Mouse (Mus musculus) forebrain, embryonic 13.5 days (tissue): ENCODE measurements at regions not wholly inside any gene's neighbourhood (a gene's known extent, or its start where the extent isn't known, plus 50 kb on each side); places are given as distances from the start of the nearest gene placed in this dataset.

Experiments used
- ATAC-seq: fragments of 200-750 bp; cut with Nextera tagmentation; 2 replicates; pipeline ENCODE4 v1.8.0; 2017
- H3K27ac ChIP-seq: fragments of 300-500 bp; sonication (generic); 2 replicates; pipeline ENCODE4 v1.5.1; 2015; ENCODE audit warnings: inconsistent platforms, mild to moderate bottlenecking, moderate library complexity
- H3K27me3 ChIP-seq: fragments of 300-500 bp; sonication (generic); 2 replicates; pipeline ENCODE4 v1.6.1; 2015; ENCODE audit warnings: mild to moderate bottlenecking, inconsistent platforms
- H3K36me3 ChIP-seq: fragments of 300-500 bp; sonication (generic); 2 replicates; pipeline ENCODE4 v1.6.1; 2015; ENCODE audit warnings: mild to moderate bottlenecking, inconsistent platforms; ENCODE audit not compliant: poor library complexity, severe bottlenecking
- H3K4me1 ChIP-seq: fragments of 300-500 bp; sonication (generic); 2 replicates; pipeline ENCODE4 v1.6.1; 2015; ENCODE audit warnings: inconsistent platforms
- H3K4me2 ChIP-seq: fragments of 300-500 bp; sonication (generic); 2 replicates; pipeline ENCODE4 v1.6.1; 2015; ENCODE audit warnings: inconsistent platforms, mild to moderate bottlenecking, moderate library complexity
- H3K4me3 ChIP-seq: fragments of 300-500 bp; sonication (generic); 2 replicates; pipeline ENCODE4 v1.5.1; 2015; ENCODE audit warnings: mild to moderate bottlenecking, inconsistent platforms
- H3K9ac ChIP-seq: fragments of 300-500 bp; sonication (generic); 2 replicates; pipeline ENCODE4 v1.6.1; 2015; ENCODE audit warnings: mild to moderate bottlenecking, inconsistent platforms
- H3K9me3 ChIP-seq: fragments of 300-500 bp; sonication (generic); replicated peaks from 2 replicates; pipeline ENCODE4 v1.6.1; 2016; ENCODE audit warnings: inconsistent platforms
- WGBS: fragments of 180-500 bp; shearing (Covaris S2); methylation state at CpG from one replicate; pipeline ENCODE4 v1.1.7; 2015; 5-methylcytosine and 5-hydroxymethylcytosine counted together

DNA sequence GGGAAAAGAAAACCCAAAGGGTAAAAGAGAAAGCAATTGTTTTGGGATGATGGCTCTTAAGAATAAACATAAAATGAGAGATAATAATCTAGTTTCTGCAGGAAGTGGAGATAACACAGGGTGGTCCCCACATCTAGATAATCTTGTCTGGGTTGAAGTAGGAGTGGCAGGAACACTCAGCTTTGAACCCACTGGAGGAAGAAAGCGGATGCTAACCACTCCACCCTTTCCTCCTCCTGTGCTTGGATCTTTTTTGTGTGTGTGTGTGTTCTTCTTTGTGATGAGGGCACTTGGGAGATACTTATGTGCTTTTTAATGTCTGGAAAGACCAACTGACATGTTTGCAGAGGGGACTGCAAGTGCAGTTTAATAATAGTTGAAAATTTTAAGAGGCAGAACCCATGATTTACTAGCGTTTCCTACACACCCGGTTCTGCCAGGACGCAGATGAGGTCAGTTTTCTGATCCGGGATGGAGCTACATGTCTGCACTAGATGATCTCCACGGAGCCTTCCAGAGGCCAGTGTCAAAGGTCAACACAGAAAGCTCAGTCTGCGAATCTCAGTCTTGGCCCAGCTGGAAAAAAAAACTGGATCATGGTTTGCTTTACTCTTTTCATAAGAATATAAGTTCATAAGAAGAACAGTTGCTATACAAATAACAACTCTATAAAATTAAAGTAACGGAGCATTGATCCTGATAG, 82.7 kb downstream of the Gm13691 start:
- no peak for ATAC-seq
- WGBS: 88% methylated on average over 8 of the region's 8 CpGs

DNA sequence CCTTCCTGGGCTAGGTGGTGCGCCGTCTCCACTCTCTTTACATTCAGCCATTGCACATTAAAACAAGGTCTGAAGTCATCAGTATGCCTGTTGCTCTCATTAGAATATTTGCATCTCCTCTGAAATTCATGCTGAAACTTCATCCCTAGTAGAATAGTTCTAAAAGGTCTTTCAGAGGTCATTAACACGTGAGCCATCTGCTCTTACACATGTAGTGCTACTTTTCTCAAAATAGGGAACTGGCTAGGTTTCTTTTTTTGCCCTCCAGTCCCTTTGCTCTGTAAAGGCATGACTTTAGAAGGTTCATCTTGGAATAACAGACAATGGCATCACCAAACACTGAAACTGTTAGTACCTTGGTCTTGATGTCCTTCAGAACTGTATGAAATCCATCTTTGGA, 85.6 kb downstream of the Gm13691 start:
- H3K27ac ChIP-seq: no peak overlapping the region
- H3K9ac ChIP-seq: no peak overlapping the region
- ATAC-seq: no peak
- no peak overlapping the region for H3K4me2 ChIP-seq
- H3K9me3 ChIP-seq: no peaks in the 10 kb centered on the region
- H3K4me1 ChIP-seq: no peaks in the 10 kb centered on the region
- 84% methylated on average over 3 of the region's 3 CpGs for WGBS
- H3K36me3 ChIP-seq: no peaks in the 10 kb centered on the region
- no peaks in the 10 kb centered on the region for H3K27me3 ChIP-seq
- H3K4me3 ChIP-seq: no peak overlapping the region

More for the DNA sequence above, 82.7 kb downstream of the Gm13691 start:
- no peaks in the 10 kb centered on the region for H3K9me3 ChIP-seq
- H3K36me3 ChIP-seq: no peaks in the 10 kb centered on the region
- no peaks in the 10 kb centered on the region for H3K4me1 ChIP-seq
- H3K4me3 ChIP-seq: no peak overlapping the region
- no peak overlapping the region for H3K9ac ChIP-seq
- H3K27ac ChIP-seq: no peak overlapping the region
- H3K27me3 ChIP-seq: no peaks in the 10 kb centered on the region
- no peak overlapping the region for H3K4me2 ChIP-seq

DNA sequence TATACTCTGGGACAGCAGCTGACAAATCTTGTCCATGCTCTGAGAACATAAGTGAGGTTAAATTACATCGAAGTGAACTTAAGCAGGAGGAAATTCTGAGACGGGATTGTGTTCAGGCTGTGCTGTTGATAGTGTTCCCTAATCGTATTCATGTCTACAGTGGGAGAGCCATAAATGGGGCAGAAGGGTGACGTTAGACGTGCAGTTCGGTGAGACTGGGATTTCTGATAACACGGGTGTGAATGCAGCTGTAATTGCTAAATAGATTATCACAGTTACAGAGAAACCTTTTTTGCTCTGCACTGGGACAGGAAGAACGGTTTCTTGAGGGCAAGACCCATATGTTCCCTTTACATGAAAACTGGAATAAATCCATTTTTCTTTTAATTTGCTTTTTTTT, 88.9 kb downstream of the Gm13691 start:
- no peaks in the 10 kb centered on the region for H3K27me3 ChIP-seq
- no peaks in the 10 kb centered on the region for H3K4me1 ChIP-seq
- no peak overlapping the region for H3K27ac ChIP-seq
- 87% methylated on average over 8 of the region's 8 CpGs for WGBS
- H3K9ac ChIP-seq: no peak overlapping the region
- no peak for ATAC-seq
- H3K4me3 ChIP-seq: no peak overlapping the region
- H3K4me2 ChIP-seq: no peak overlapping the region
- H3K9me3 ChIP-seq: no peaks in the 10 kb centered on the region
- H3K36me3 ChIP-seq: no peaks in the 10 kb centered on the region

DNA sequence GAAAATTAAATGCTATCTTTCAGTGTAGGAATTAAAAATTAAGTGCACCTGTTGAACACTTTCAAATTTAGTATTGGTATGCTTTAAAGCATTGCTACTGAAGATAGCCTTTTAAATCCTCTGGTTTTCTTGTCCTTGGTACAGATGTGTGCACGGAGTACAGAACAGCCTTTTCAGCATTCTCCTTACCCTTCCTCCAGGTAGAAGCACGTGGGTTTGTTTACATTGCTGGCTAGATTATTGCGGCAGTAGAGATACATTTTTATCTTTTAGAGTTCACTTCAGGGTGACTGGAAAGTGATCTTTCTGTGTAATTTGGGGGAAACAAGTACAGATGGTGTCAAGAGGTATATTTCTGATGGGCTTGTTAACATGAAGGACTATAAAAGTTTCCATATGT, 89.9 kb downstream of the Gm13691 start:
- H3K27ac ChIP-seq: no peak overlapping the region
- H3K9me3 ChIP-seq: no peaks in the 10 kb centered on the region
- H3K9ac ChIP-seq: no peak overlapping the region
- H3K4me1 ChIP-seq: no peaks in the 10 kb centered on the region
- 90% methylated on average over 3 of the region's 3 CpGs for WGBS
- no peaks in the 10 kb centered on the region for H3K36me3 ChIP-seq
- H3K27me3 ChIP-seq: no peaks in the 10 kb centered on the region
- H3K4me3 ChIP-seq: no peak overlapping the region
- no peak overlapping the region for H3K4me2 ChIP-seq
- no peak for ATAC-seq

DNA sequence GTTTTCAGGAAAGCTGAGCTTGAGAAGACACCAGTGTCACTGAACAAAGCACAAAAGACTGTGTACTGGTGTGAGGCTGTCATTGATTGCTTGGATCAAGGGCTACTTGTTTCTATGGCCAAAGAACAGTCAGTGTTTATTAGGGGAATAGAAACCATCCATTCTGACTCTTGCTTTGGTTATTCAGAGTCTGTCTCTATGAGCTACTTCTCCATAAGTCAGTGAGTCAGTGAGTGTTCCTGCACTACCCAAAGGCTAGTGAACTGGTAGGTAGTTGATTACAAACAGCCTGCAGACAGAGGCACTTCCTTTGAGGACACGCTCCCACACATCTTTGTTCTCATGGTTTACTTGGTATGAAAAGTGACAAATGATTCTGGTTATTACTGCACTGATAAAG, 104.4 kb downstream of the Gm13691 start:
- Histone ChIP-seq H3K9me3 (no peaks in the 10 kb centered on the region), H3K27ac (no peak overlapping the region), H3K4me1 (no peaks in the 10 kb centered on the region), H3K27me3 (no peaks in the 10 kb centered on the region), H3K4me3 (no peak overlapping the region), H3K4me2 (no peak overlapping the region), H3K36me3 (no peaks in the 10 kb centered on the region), H3K9ac (no peak overlapping the region)
- WGBS: 88% methylated on average over 1 of the region's 1 CpGs
- ATAC-seq: no peak

DNA sequence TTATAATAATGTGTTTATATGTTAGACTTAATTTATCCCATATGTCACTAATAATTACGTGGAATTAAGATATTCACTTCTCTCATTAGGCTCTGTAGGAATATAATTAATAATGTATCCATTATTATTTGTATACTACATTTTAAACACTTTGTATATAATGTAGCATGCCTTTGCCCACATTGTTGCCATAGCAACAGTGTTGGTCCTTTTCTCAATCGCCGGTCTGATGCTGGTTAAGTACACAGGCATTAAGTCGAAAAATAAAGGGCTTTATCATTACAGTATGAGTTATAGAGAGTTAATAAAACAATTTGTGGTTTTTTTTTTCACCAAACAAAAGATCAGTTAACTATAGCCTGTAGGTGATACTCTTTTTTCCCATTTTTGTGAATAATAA, 108.4 kb downstream of the Gm13691 start:
- no peaks in the 10 kb centered on the region for H3K9me3 ChIP-seq
- H3K4me2 ChIP-seq: no peak overlapping the region
- ATAC-seq: no peak
- no peak overlapping the region for H3K9ac ChIP-seq
- no peak overlapping the region for H3K4me3 ChIP-seq
- no peak overlapping the region for H3K27ac ChIP-seq
- H3K4me1 ChIP-seq: no peaks in the 10 kb centered on the region
- H3K27me3 ChIP-seq: no peaks in the 10 kb centered on the region
- WGBS: 76% methylated on average over 4 of the region's 4 CpGs
- no peaks in the 10 kb centered on the region for H3K36me3 ChIP-seq

DNA sequence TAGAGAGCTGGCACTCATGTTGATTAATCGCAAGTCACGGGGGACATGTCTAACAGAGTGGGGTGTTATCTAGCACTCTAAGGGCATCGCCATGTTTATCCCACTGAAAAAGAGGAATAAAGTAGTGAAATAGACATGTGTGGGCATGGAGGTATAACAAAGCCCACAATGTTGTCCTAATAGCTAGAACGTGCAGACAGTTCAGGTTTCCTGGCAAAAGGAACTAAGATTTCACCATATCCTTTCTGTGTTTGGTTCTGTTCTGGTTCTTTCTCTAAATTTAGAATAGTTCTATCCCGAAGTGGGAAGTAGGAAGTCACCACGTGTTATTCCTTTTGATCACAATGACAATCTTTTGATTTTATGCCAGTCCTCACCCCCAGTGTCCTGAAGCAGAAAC, 123.2 kb downstream of the Gm13691 start:
- Histone ChIP-seq H3K27me3 (no peaks in the 10 kb centered on the region), H3K4me1 (no peaks in the 10 kb centered on the region), H3K4me2 (no peak overlapping the region), H3K36me3 (no peaks in the 10 kb centered on the region), H3K9me3 (no peaks in the 10 kb centered on the region), H3K4me3 (no peak overlapping the region), H3K27ac (no peak overlapping the region), H3K9ac (no peak overlapping the region)
- 87% methylated on average over 6 of the region's 6 CpGs for WGBS
- no peak for ATAC-seq

DNA sequence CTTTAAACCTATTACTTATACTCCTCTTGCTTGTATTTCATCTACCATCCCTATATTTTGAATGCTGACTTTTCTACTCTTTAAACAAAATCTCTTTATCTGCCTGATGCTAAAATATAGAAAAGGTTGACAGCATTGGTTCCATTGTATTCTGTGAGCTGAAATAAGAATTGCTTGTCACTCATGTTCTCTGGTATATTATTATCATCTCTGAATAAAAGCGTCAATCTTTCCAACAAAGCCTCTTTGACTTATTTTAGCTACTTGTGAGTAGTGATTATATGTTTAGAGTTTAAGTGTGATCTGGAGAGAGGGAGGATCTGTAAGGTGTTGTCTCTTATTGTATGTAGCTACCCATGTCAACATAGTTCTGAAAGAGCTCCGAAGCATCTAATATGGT, 129.5 kb downstream of the Gm13691 start:
- Histone ChIP-seq H3K27ac (no peak overlapping the region), H3K9me3 (no peaks in the 10 kb centered on the region), H3K36me3 (no peaks in the 10 kb centered on the region), H3K9ac (no peak overlapping the region), H3K4me3 (no peak overlapping the region), H3K27me3 (no peaks in the 10 kb centered on the region), H3K4me1 (no peaks in the 10 kb centered on the region), H3K4me2 (no peak overlapping the region)
- 93% methylated on average over 2 of the region's 2 CpGs for WGBS
- 0 out of 2 replicates have a peak, but pooled peaks have one; percentile 21 for ATAC-seq

DNA sequence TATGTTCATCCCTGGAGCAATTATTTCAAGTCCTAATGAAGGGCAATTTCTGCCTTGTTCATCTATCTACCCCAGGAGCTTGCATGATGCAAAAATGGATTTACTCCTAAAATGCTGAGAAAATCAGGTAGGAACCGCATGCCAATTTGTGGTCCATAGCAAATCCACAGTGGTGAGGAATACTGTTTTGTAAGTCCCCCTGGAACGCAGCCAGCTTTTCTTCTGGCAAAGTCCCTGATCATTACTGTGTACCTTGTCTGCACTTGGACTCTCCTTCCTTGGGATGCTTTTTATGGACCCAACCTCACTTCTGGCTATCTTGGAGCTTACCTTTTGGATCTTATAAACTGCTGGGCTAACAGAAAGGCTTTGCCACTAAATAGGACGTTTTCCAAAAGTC, 137.2 kb downstream of the Gm13691 start:
- Histone ChIP-seq H3K4me3 (no peak overlapping the region), H3K9ac (no peak overlapping the region), H3K4me2 (no peak overlapping the region), H3K27ac (no peak overlapping the region), H3K36me3 (no peaks in the 10 kb centered on the region), H3K4me1 (no peaks in the 10 kb centered on the region), H3K9me3 (no peaks in the 10 kb centered on the region), H3K27me3 (no peaks in the 10 kb centered on the region)
- no peak for ATAC-seq
- 85% methylated on average over 3 of the region's 3 CpGs for WGBS

DNA sequence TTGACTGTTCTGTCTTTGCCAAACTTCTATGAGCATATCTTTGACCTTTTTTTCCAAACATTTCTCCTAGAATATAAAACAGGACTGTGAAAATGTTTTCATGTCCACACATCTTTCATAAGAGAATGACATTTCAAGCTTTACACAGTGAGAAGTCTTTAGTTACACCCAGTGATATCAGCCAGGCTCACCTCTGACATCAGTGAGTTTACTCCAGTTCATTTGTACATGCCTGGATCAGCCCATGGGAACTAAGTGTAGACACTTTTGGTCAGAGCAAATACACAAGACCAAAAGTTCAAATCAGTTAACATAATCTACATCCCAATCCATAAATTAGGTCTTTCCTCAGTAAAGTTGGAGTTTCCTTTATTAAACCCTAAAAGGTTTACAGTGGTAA, 171.4 kb downstream of the Gm13691 start:
- no peaks in the 10 kb centered on the region for H3K36me3 ChIP-seq
- no peak overlapping the region for H3K4me3 ChIP-seq
- H3K27me3 ChIP-seq: no peaks in the 10 kb centered on the region
- ATAC-seq: no peak
- H3K4me2 ChIP-seq: no peak overlapping the region
- H3K27ac ChIP-seq: no peak overlapping the region
- H3K4me1 ChIP-seq: no peaks in the 10 kb centered on the region
- no peak overlapping the region for H3K9ac ChIP-seq
- no peaks in the 10 kb centered on the region for H3K9me3 ChIP-seq

DNA sequence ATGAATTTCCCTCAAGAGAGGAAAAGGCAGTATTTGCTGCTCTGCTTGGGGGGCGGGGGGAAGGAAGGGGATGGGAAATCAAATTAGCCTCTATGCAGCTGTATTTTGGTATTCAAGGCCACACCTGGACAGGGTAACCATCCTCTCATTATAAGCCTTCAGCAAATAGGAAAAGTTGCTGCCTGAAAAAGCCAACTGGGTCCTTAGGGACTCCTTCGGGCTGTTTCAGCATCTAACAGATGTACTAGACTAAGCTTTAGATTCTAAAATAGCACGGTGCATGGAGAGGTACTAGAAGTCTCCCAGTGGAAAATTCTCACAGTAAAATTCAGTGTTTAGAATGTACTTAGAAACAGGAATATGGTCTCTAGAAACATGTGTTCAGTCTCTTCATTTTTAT, 183.1 kb downstream of the Gm13691 start:
- ATAC-seq: no peak
- H3K36me3 ChIP-seq: no peaks in the 10 kb centered on the region
- 86% methylated on average over 3 of the region's 3 CpGs for WGBS
- no peaks in the 10 kb centered on the region for H3K4me1 ChIP-seq
- no peak overlapping the region for H3K4me3 ChIP-seq
- H3K9ac ChIP-seq: no peak overlapping the region
- H3K27ac ChIP-seq: no peak overlapping the region
- no peaks in the 10 kb centered on the region for H3K9me3 ChIP-seq
- no peaks in the 10 kb centered on the region for H3K27me3 ChIP-seq
- no peak overlapping the region for H3K4me2 ChIP-seq

DNA sequence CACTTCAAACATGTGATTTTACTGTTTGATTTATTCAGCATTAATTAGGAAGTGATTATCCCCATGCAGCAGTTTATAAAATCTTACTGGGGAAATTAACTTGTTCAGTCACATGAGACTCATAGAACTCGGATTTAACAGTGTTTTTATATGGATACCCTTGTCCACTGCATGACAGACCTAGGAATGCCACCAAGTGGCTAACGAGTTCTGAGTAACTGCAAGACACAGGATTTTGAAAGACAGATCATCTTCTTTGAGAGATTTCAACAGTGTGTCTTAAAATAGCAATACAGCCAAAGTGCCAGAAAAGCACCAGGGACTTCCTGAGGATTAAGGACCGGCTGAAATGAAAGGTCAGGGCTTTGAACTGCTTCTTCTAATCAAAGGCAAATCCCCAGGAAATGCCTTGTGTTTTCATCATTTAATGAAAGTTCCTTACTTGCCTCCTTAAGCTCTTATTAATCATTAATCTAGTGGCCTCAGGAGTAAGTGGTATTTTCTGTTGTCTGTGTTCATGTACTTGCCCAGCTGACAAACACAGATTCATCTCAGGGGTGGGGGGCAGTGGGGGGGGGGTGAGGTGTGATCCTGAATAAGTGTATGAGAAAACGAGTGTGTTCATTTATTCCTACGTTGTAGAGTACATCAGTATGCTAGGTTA, 193.4 kb downstream of the Gm13691 start:
- no peak for ATAC-seq
- no peak overlapping the region for H3K9ac ChIP-seq
- no peak overlapping the region for H3K4me3 ChIP-seq
- no peaks in the 10 kb centered on the region for H3K9me3 ChIP-seq
- no peaks in the 10 kb centered on the region for H3K27me3 ChIP-seq
- no peaks in the 10 kb centered on the region for H3K36me3 ChIP-seq
- no peaks in the 10 kb centered on the region for H3K4me1 ChIP-seq
- WGBS: 3% methylated on average over 5 of the region's 5 CpGs
- no peak overlapping the region for H3K27ac ChIP-seq
- no peak overlapping the region for H3K4me2 ChIP-seq
